Mouse (Mus musculus) cortical plate, adult 2 months (tissue): Measurements from ENCODE around the gene Myh10.

ENCODE experiments used
- CTCF ChIP-seq: fragments of 200-500 bp; IDR thresholded peaks from 2 replicates; pipeline ENCODE4 v1.5.1; 2011; ENCODE audit warnings: mild to moderate bottlenecking, control low read depth, low read length; ENCODE audit not compliant: insufficient read depth; ENCODE audit errors: extremely low read depth
- POLR2A ChIP-seq: fragments of 200-500 bp; IDR thresholded peaks from 2 replicates; pipeline ENCODE4 v1.6.1; 2011; ENCODE audit warnings: mild to moderate bottlenecking, low read length, control low read depth; ENCODE audit not compliant: insufficient read depth; ENCODE audit errors: extremely low read depth

GRCm38 (mm10) chr11:68693447-68694040 lies 2.2 kb downstream of the Myh10 start:
- TF ChIP-seq POLR2A (no peak), CTCF (no peak)
